Mouse (Mus musculus) midbrain, postnatal 0 days (tissue): ENCODE data around the gene Nt5dc1. TPM values are rescaled to one million over a fixed set of nuclear protein-coding genes. Genes with fewer than 3 reads are reported as not detected.
"Not testable (repeated sequence)": the region's sequence is repeated elsewhere in the genome, so short reads cannot be mapped to it uniquely, and the experiment has no call there.

Experiments used
- ATAC-seq: fragments of 200-750 bp; cut with Nextera tagmentation; 2 replicates; pipeline ENCODE4 v1.8.0; 2017; ENCODE audit warnings: moderate number of reproducible peaks, mild to moderate bottlenecking, moderate TSS enrichment, moderate library complexity; ENCODE audit not compliant: low FRiP score
- DNase-seq: peaks from one replicate; pipeline ENCODE4 v3.0.0-alpha.2; 2015; ENCODE audit warnings: low spot score
- H3K27ac ChIP-seq: fragments of 300-500 bp; sonication (generic); 2 replicates; pipeline ENCODE4 v1.5.1; 2014; ENCODE audit warnings: low read depth, mild to moderate bottlenecking, low read length, mixed read lengths
- H3K27me3 ChIP-seq: fragments of 300-500 bp; sonication (generic); 2 replicates; pipeline ENCODE4 v1.6.1; 2014; ENCODE audit warnings: low read length, control low read depth, mixed read lengths; ENCODE audit not compliant: insufficient read depth
- H3K36me3 ChIP-seq: fragments of 300-500 bp; sonication (generic); 2 replicates; pipeline ENCODE4 v1.6.1; 2014; ENCODE audit warnings: low read length, control low read depth, mixed read lengths; ENCODE audit not compliant: insufficient read depth
- H3K4me1 ChIP-seq: fragments of 300-500 bp; sonication (generic); 2 replicates; pipeline ENCODE4 v1.6.1; 2014; ENCODE audit warnings: mild to moderate bottlenecking, control low read depth, antibody characterized with exemption, low read length, mixed read lengths; ENCODE audit not compliant: insufficient read depth
- H3K4me2 ChIP-seq: fragments of 300-500 bp; sonication (generic); 2 replicates; pipeline ENCODE4 v1.6.1; 2014; ENCODE audit warnings: low read depth, mild to moderate bottlenecking, low read length, mixed read lengths; ENCODE audit not compliant: poor library complexity, severe bottlenecking
- H3K4me3 ChIP-seq: fragments of 300-500 bp; sonication (generic); 2 replicates; pipeline ENCODE4 v1.5.1; 2014; ENCODE audit warnings: low read depth, mild to moderate bottlenecking, low read length, moderate library complexity
- H3K9ac ChIP-seq: fragments of 300-500 bp; sonication (generic); replicated peaks from 2 replicates; pipeline ENCODE4 v1.6.1; 2014; ENCODE audit warnings: mild to moderate bottlenecking, low read length, moderate library complexity, mixed read lengths; ENCODE audit not compliant: poor library complexity, severe bottlenecking
- H3K9me3 ChIP-seq: fragments of 300-500 bp; sonication (generic); 2 replicates; pipeline ENCODE4 v1.6.1; 2016; ENCODE audit warnings: low read length, control low read depth
- CTCF ChIP-seq: IDR thresholded peaks from 2 replicates; pipeline ENCODE4 v1.5.1; 2016; ENCODE audit warnings: antibody characterized with exemption, mild to moderate bottlenecking
- WGBS: fragments of 180-500 bp; shearing (Covaris S2); extraction: QIAGEN DNeasy Blood & Tissue Kit; methylation state at CpG from one replicate; pipeline ENCODE4 v1.1.7; 2014; 5-methylcytosine and 5-hydroxymethylcytosine counted together
- polyA plus RNA-seq: library from polyadenylated mRNA; unstranded; fragments of >200 nt; fragmentation: Nextera tagmentation; extraction: Ambion mirVana; gene quantifications from 2 replicates; pipeline ENCODE4 v1.2.1, GENCODE M21; 2015
- total RNA-seq: library from RNA; depleted of rRNA; stranded (reverse); fragments of >200 nt; gene quantifications from 2 replicates; pipeline ENCODE4 v1.2.3, GENCODE M21; 2014

Gene Nt5dc1
- total and polyA plus RNA-seq, 2 experiments from 2014 or later = 0.93 to 2.6 TPM

GRCm38 (mm10) chr10:34271681-34272080 lies 146.7 kb downstream of the Nt5dc1 start:
- peak; percentile 51 for DNase-seq
- no peaks in the 10 kb centered on the region for H3K27me3 ChIP-seq
- H3K4me3 ChIP-seq = no peak overlapping the region
- WGBS = 56% methylated on average over 7 of the region's 7 CpGs
- H3K27ac ChIP-seq = no peak overlapping the region
- H3K4me1 ChIP-seq = no peaks in the 10 kb centered on the region
- no peak for ATAC-seq
- H3K4me2 ChIP-seq = no peak overlapping the region
- no peak for TF ChIP-seq CTCF
- H3K36me3 ChIP-seq = no peaks in the 10 kb centered on the region
- no peaks in the 10 kb centered on the region for H3K9me3 ChIP-seq
- no peak overlapping the region for H3K9ac ChIP-seq

- DNase-seq (no peak), ATAC-seq (no peak)
- Histone ChIP-seq H3K4me3 (no peak overlapping the region), H3K4me2 (no peak overlapping the region), H3K27me3 (no peaks in the 10 kb centered on the region), H3K9ac (no peak overlapping the region), H3K9me3 (no peaks in the 10 kb centered on the region), H3K27ac (no peak overlapping the region), H3K36me3 (no peaks in the 10 kb centered on the region), H3K4me1 (no peaks in the 10 kb centered on the region)
- 81% methylated on average over 5 of the region's 5 CpGs for WGBS
- TF ChIP-seq CTCF = no peak
Measured at GRCm38 (mm10) chr10:34267312-34268070, 150.9 kb downstream of the Nt5dc1 start.

- H3K27me3 ChIP-seq = no peaks in the 10 kb centered on the region
- no peaks in the 10 kb centered on the region for H3K36me3 ChIP-seq
- no peak for ATAC-seq
- 85% methylated on average over 4 of the region's 4 CpGs for WGBS
- no peak for DNase-seq
- H3K4me1 ChIP-seq = no peaks in the 10 kb centered on the region
- no peak overlapping the region for H3K4me2 ChIP-seq
- no peaks in the 10 kb centered on the region for H3K9me3 ChIP-seq
- no peak overlapping the region for H3K27ac ChIP-seq
- H3K4me3 ChIP-seq = no peak overlapping the region
- TF ChIP-seq CTCF = no peak
- H3K9ac ChIP-seq = no peak overlapping the region
Measured at GRCm38 (mm10) chr10:34265106-34265505, 153.2 kb downstream of the Nt5dc1 start.

GRCm38 (mm10) chr10:34252833-34253232 lies 165.5 kb downstream of the Nt5dc1 start:
- 88% methylated on average over 9 of the region's 9 CpGs for WGBS
- H3K27ac ChIP-seq, H3K9me3 ChIP-seq, DNase-seq, H3K27me3 ChIP-seq, H3K9ac ChIP-seq, H3K4me1 ChIP-seq, H3K4me3 ChIP-seq, H3K4me2 ChIP-seq, H3K36me3 ChIP-seq, ATAC-seq: not testable (repeated sequence)

GRCm38 (mm10) chr10:34249594-34249993 lies 168.8 kb downstream of the Nt5dc1 start:
- Histone ChIP-seq H3K27ac (no peak overlapping the region), H3K27me3 (no peaks in the 10 kb centered on the region), H3K4me2 (no peak overlapping the region), H3K9me3 (no peaks in the 10 kb centered on the region), H3K9ac (no peak overlapping the region), H3K4me1 (no peaks in the 10 kb centered on the region), H3K4me3 (no peak overlapping the region), H3K36me3 (no peaks in the 10 kb centered on the region)
- ATAC-seq (no peak), DNase-seq (no peak)
- WGBS = 69% methylated on average over 2 of the region's 2 CpGs
- TF ChIP-seq CTCF = no peak

GRCm38 (mm10) chr10:34247757-34248156 lies 170.6 kb downstream of the Nt5dc1 start:
- DNase-seq (no peak), ATAC-seq (no peak)
- Histone ChIP-seq H3K27me3 (no peaks in the 10 kb centered on the region), H3K4me1 (no peaks in the 10 kb centered on the region), H3K4me3 (no peak overlapping the region), H3K9ac (no peak overlapping the region), H3K36me3 (no peaks in the 10 kb centered on the region), H3K9me3 (no peaks in the 10 kb centered on the region), H3K4me2 (no peak overlapping the region), H3K27ac (no peak overlapping the region)
- no peak for TF ChIP-seq CTCF
- 46% methylated on average over 3 of the region's 3 CpGs for WGBS
